Mouse (Mus musculus) thymus, adult 2 months (tissue): ENCODE data around the gene Gas2l3.

Source experiments
- CTCF ChIP-seq: fragments of 200-500 bp; IDR thresholded peaks from 2 replicates; pipeline ENCODE4 v1.5.1; 2012; ENCODE audit warnings: mild to moderate bottlenecking, control low read depth, low read length, moderate library complexity, borderline replicate concordance; ENCODE audit not compliant: control insufficient read depth, poor library complexity, insufficient read depth; ENCODE audit errors: extremely low read depth
- POLR2A ChIP-seq: fragments of 200-500 bp; IDR thresholded peaks from 2 replicates; pipeline ENCODE4 v1.6.1; 2012; ENCODE audit warnings: mild to moderate bottlenecking, low read length, control low read depth, moderate library complexity; ENCODE audit not compliant: control insufficient read depth, poor library complexity, insufficient read depth; ENCODE audit errors: extremely low read depth

- TF ChIP-seq CTCF (no peak), POLR2A (no peak)
Measured at GRCm38 (mm10) chr10:89358933-89359332, 84.8 kb downstream of the Gas2l3 start.
